Mouse (Mus musculus): Measurements from ENCODE around the gene Mov10l1.

Mov10l1 gene

DNA sequence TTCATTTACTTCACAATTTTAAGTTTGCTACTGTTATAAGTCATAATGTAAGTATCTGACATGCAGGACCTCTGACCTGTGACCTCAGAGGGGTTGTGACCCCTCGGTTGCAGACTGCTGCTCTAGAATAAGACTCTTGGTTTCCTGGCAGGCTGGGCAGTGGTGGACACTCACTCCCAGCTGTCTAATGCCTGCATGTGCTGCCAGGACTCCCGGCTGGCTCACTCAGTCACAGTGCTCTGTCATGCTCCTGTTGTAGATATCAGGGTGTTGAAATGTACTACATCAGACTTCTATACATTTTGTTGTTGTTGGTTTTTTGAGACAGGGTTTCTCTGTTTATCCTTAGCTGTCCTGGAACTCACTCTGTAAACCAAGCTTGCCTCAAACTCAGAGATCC lies 17.7 kb downstream of the Mov10l1 start:
- in situ Hi-C loops (cut with MboI; ENCODE audit: low pct_unique_long_range_greater_than_20kb in 1 of 2, low sequenced_read_pairs in 2 of 2, unreplicated experiment in 1 of 2): no loop called here

DNA sequence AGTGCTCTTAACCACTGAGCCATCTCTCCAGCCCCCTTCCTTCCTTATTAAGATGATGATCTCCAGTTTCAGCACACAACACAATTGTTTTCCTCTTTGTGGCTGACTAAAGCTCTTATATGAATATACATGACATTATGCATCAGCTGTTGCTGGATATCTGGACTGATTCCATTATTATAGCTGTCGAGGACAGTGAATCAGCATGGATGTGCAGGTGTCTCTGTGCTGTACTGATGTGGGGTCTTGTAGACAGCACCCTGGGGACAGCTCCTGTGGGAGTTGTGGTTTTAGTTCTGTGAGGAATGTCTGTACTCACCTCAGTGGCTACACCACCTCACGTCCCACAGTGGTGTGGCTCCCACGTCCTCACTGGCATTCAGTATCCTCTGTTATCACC lies 18.5 kb downstream of the Mov10l1 start:
- in situ Hi-C loops (cut with MboI; ENCODE audit: low pct_unique_long_range_greater_than_20kb in 1 of 2, low sequenced_read_pairs in 2 of 2, unreplicated experiment in 1 of 2): no loop called here

- in situ Hi-C loops (cut with MboI; ENCODE audit: low pct_unique_long_range_greater_than_20kb in 1 of 2, low sequenced_read_pairs in 2 of 2, unreplicated experiment in 1 of 2): no loop called here
Measured at GRCm38 (mm10) chr15:89007002-89007401, 24.3 kb downstream of the Mov10l1 start.

GRCm38 (mm10) chr15:89007781-89008180 lies 25.1 kb downstream of the Mov10l1 start:
- in situ Hi-C loops (cut with MboI; ENCODE audit: low pct_unique_long_range_greater_than_20kb in 1 of 2, low sequenced_read_pairs in 2 of 2, unreplicated experiment in 1 of 2): no loop called here

GRCm38 (mm10) chr15:89016722-89017121 lies 34.0 kb downstream of the Mov10l1 start:
- in situ Hi-C loops (cut with MboI; ENCODE audit: low pct_unique_long_range_greater_than_20kb in 1 of 2, low sequenced_read_pairs in 2 of 2, unreplicated experiment in 1 of 2): no loop called here

GRCm38 (mm10) chr15:89020085-89020484 lies 37.4 kb downstream of the Mov10l1 start:
- in situ Hi-C loops (cut with MboI; ENCODE audit: low pct_unique_long_range_greater_than_20kb in 1 of 2, low sequenced_read_pairs in 2 of 2, unreplicated experiment in 1 of 2): no loop called here

DNA sequence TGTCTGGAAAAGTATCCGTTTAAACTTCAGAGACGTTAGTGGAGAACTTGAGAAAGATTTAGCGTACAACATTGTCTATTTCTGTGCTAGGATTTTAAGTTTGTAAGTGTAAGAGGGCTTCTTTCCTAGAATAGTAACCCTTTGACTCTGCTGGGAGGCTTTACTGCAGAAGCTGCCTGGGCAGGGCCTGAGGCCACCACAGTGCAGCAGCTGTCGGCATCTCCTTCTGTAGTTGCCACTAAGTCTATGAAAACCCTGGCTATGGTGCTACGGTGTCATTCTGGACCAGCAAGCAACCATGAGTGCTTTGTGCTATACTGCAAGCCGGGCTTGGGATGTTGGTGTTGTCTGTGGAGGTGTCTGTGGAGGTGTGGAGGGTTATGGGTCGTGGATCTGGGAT lies 37.8 kb downstream of the Mov10l1 start:
- in situ Hi-C loops (cut with MboI; ENCODE audit: low pct_unique_long_range_greater_than_20kb in 1 of 2, low sequenced_read_pairs in 2 of 2, unreplicated experiment in 1 of 2): no loop called here

GRCm38 (mm10) chr15:89044381-89044780 lies 61.7 kb downstream of the Mov10l1 start:
- in situ Hi-C loops (cut with MboI; ENCODE audit: low pct_unique_long_range_greater_than_20kb in 1 of 2, low sequenced_read_pairs in 2 of 2, unreplicated experiment in 1 of 2): no loop called here

- in situ Hi-C loops (cut with MboI; ENCODE audit: low pct_unique_long_range_greater_than_20kb in 1 of 2, low sequenced_read_pairs in 2 of 2, unreplicated experiment in 1 of 2): no loop called here
Measured at GRCm38 (mm10) chr15:89046356-89046755, 63.6 kb downstream of the Mov10l1 start.

- in situ Hi-C loops (cut with MboI; ENCODE audit: low pct_unique_long_range_greater_than_20kb in 1 of 2, low sequenced_read_pairs in 2 of 2, unreplicated experiment in 1 of 2): no loop called here
Measured at GRCm38 (mm10) chr15:89054666-89055065, 72.0 kb downstream of the Mov10l1 start.

DNA sequence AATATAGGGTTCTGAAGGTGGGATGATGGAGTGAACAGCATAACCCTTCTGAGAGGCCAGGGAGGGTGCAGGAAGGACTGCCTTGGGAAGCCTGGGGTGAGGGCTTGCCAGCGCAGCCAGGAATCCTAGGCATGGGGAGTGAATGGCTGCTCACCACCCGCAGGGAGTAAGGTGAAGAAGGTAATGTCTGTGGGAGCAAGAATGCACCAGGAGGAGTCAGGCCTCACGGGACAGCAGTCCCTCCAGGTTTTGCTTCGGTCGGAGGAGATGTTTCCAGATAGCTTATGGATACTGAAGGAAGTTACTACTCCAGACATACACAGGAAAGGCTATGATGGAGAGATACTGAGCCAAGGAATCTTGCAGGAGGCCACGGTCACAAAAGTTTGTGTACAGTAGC lies 76.0 kb downstream of the Mov10l1 start:
- in situ Hi-C loops (cut with MboI; ENCODE audit: low pct_unique_long_range_greater_than_20kb in 1 of 2, low sequenced_read_pairs in 2 of 2, unreplicated experiment in 1 of 2): no loop called here

GRCm38 (mm10) chr15:89059161-89059931 lies 76.6 kb downstream of the Mov10l1 start, which contains the start of gene Panx2:
Gene Panx2 (plus strand): TSS chr15:89059734.
- in situ Hi-C loops (cut with MboI; ENCODE audit: low pct_unique_long_range_greater_than_20kb in 1 of 2, low sequenced_read_pairs in 2 of 2, unreplicated experiment in 1 of 2): no loop called here

- in situ Hi-C loops (cut with MboI; ENCODE audit: low pct_unique_long_range_greater_than_20kb in 1 of 2, low sequenced_read_pairs in 2 of 2, unreplicated experiment in 1 of 2): loop anchor here (10.0 kb wide), 1 partner anchor 235 kb away; no protein-coding TSS in a partner anchor
Measured at GRCm38 (mm10) chr15:89060032-89060681, 77.4 kb downstream of the Mov10l1 start.

DNA sequence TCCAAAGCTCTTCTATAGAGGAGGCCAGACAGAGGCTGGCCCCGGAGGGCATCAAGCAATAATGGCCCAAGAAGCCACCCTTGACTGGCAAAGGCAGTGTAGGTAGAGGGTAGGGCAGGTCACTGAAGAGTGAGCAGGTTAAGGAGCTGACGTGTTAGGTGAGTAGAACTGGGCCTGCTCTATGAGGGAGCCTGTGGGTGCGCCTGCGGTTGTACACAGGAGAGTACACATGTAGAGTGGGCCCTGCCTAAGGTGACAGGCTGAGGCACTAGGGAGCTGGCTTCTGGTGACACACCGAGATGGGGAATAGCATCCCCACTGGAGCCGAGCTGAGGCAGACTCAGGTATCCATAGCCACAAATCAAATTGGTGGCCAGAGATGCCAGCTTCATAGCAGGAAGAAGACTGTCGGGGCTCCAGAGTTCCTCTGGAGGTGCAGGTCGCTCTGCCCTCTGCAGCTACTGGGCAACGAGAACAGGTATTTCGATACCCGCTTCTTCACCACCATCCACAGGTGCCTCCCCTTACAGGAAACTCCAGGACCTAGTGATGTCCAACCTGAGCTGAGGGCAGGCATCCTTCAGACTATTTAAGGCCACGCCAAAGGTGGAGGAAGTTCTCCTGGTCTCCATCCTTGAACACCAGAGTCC lies 78.2 kb downstream of the Mov10l1 start:
- in situ Hi-C loops (cut with MboI; ENCODE audit: low pct_unique_long_range_greater_than_20kb in 1 of 2, low sequenced_read_pairs in 2 of 2, unreplicated experiment in 1 of 2): loop anchor here (10.0 kb wide), 1 partner anchor 236 kb away; no protein-coding TSS in a partner anchor

DNA sequence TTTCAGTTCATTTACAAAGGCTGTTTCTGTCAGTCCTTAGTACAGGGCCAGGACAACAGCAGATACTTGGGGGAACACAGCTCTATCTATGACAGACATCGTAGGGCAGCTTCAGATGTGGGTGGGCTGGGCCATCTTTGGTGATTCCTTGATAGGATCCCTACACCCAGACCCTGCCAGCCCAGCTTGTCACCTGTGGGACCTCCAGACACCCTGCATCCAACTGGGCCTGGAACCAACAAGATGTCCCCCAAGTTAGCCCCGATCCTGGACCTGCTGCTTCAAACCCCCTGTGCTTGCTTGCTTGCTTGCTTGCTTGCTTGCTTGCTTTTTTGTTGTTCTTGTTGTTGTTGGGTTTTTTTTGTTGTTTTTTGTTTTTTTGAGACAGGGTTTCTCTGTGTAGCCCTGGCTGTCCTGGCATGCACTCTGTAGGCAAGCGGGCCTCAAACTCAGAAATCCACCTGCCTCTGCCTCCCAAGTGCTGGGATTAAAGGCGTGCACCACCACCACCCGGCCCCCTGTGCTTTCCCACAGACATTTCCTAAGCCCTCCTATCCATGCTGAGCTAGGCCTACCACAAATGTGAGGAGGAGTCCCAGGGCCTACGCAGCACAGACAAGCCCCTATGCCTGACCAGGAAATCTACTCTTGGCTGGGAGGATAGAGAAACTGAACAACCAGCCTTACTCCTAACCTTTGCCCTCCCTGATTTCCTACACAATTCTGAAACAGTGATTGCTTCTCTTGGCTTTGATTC lies 79.2 kb downstream of the Mov10l1 start:
- in situ Hi-C loops (cut with MboI; ENCODE audit: low pct_unique_long_range_greater_than_20kb in 1 of 2, low sequenced_read_pairs in 2 of 2, unreplicated experiment in 1 of 2): loop anchor here (10.0 kb wide), 1 partner anchor 237 kb away; no protein-coding TSS in a partner anchor

GRCm38 (mm10) chr15:89062518-89062910 lies 79.8 kb downstream of the Mov10l1 start:
- in situ Hi-C loops (cut with MboI; ENCODE audit: low pct_unique_long_range_greater_than_20kb in 1 of 2, low sequenced_read_pairs in 2 of 2, unreplicated experiment in 1 of 2): loop anchor here (10.0 kb wide), 1 partner anchor 238 kb away; no protein-coding TSS in a partner anchor

DNA sequence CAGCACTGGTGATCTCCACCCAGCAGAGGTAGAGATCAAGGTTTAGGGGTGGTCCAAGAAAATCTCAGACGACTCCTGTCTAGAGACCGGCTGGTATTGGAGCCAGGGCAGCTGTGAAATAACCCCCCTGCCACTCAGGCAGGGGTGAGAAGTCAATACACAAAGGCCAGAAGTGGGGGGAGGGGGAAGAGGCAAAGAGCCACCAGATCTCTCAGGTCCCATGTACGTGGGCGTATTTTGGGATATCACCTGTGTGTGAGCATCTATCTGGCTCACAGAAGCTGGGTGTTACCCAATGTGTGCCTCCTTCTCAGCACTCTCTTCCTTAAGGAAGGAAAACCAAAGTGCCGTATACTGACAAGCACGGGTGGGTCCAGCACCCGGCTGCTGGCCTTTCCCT lies 80.3 kb downstream of the Mov10l1 start:
- in situ Hi-C loops (cut with MboI; ENCODE audit: low pct_unique_long_range_greater_than_20kb in 1 of 2, low sequenced_read_pairs in 2 of 2, unreplicated experiment in 1 of 2): loop anchor here (10.0 kb wide), 1 partner anchor 238 kb away; no protein-coding TSS in a partner anchor

DNA sequence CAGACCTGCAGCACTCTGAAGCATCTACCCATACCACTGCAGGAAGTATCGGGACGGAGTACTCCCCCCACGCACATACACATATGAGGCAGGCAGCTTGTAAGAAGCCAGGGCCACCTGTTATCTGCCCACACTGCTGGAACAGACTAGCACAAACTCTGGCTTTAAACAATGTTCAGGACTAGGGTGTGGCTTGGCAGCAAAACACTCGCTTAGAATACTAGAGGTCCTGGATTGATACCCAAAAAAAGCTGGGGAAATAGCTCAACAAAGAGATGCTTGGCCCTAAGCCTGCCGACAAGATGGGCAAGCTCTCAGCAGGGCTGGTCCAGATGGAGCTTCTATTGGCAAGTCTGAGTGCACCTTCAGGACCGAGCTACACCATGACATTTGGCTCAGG lies 80.8 kb downstream of the Mov10l1 start:
- in situ Hi-C loops (cut with MboI; ENCODE audit: low pct_unique_long_range_greater_than_20kb in 1 of 2, low sequenced_read_pairs in 2 of 2, unreplicated experiment in 1 of 2): loop anchor here (10.0 kb wide), 1 partner anchor 239 kb away; no protein-coding TSS in a partner anchor
